Mouse (Mus musculus) bone marrow, adult 2 months (tissue): ENCODE measurements at regions not wholly inside any gene's neighbourhood (a gene's known extent, or its start where the extent isn't known, plus 50 kb on each side); places are given as distances from the start of the nearest gene placed in this dataset.

Source experiments
- CTCF ChIP-seq: fragments of 200-500 bp; IDR thresholded peaks from 2 replicates; pipeline ENCODE4 v1.5.1; 2011; ENCODE audit warnings: low read length, control low read depth; ENCODE audit not compliant: control insufficient read depth, insufficient read depth
- POLR2A ChIP-seq: fragments of 200-500 bp; IDR thresholded peaks from 2 replicates; pipeline ENCODE4 v1.6.1; 2011; ENCODE audit warnings: low read depth, mild to moderate bottlenecking, control low read depth, low read length, borderline replicate concordance; ENCODE audit not compliant: control insufficient read depth

- TF ChIP-seq CTCF (no peak), POLR2A (no peak)
Observed at GRCm38 (mm10) chr10:98044579-98044978, 318.0 kb upstream of the C030005K15Rik start.
